Mouse (Mus musculus) CH12.LX (cell line): ENCODE results near the gene Rpl11. TPM values are rescaled to one million over a fixed set of nuclear protein-coding genes. Genes with fewer than 3 reads are reported as not detected.

Source experiments
- DNase-seq: peaks from one replicate; pipeline ENCODE4 v3.0.0-alpha.2; 2013; ENCODE audit errors: extremely low read depth
- H3K27ac ChIP-seq: 2 replicates; pipeline ENCODE4 v1.5.1; 2012; ENCODE audit warnings: low read depth, mild to moderate bottlenecking, control low read depth, moderate library complexity; ENCODE audit not compliant: insufficient read depth
- H3K27me3 ChIP-seq: replicated peaks from 2 replicates; pipeline ENCODE3; 2012; ENCODE audit warnings: inconsistent platforms
- H3K36me3 ChIP-seq, 2 experiments: replicated peaks in 1 of 2; 2 replicates each; pipeline versions ENCODE3 to v1.6.1; 2012; ENCODE audit warnings: inconsistent platforms in 1 of 2, low read length in 1 of 2, mild to moderate bottlenecking in 1 of 2, mixed read lengths in 1 of 2, moderate library complexity in 1 of 2; ENCODE audit not compliant: control insufficient read depth in 1 of 2, insufficient read depth in 1 of 2
- H3K4me1 ChIP-seq, 2 experiments: 2 replicates each; pipeline ENCODE4 v1.6.1; 2012; ENCODE audit warnings: inconsistent platforms in 1 of 2, moderate library complexity in 1 of 2; ENCODE audit not compliant: insufficient read depth in 2 of 2, control insufficient read depth in 1 of 2
- H3K4me2 ChIP-seq: 2 replicates; pipeline ENCODE4 v1.6.1; 2012; ENCODE audit warnings: low read depth, mild to moderate bottlenecking, control low read depth; ENCODE audit not compliant: poor library complexity, insufficient read depth, severe bottlenecking
- H3K4me3 ChIP-seq, 3 experiments: fragments of 150-350 bp in 1 of 3; sonication (generic) in 1 of 3; replicated peaks in 1 of 3; 2 replicates each; pipeline versions ENCODE3 to v1.5.1; 2011 to 2012; ENCODE audit warnings: low read depth in 2 of 3, low read length in 2 of 3, mild to moderate bottlenecking in 2 of 3, moderate library complexity in 2 of 3, control low read depth in 1 of 3, improper control_type of control experiment in 1 of 3, inconsistent platforms in 1 of 3, mixed read lengths in 1 of 3; ENCODE audit not compliant: poor library complexity in 1 of 3
- H3K79me2 ChIP-seq: replicated peaks from 2 replicates; pipeline ENCODE4 v1.6.1; 2012; ENCODE audit warnings: mild to moderate bottlenecking, moderate library complexity; ENCODE audit not compliant: control insufficient read depth, poor library complexity, insufficient read depth, severe bottlenecking; ENCODE audit errors: extremely low read depth
- H3K9ac ChIP-seq: 2 replicates; pipeline ENCODE4 v1.6.1; 2012; ENCODE audit warnings: low read depth, mild to moderate bottlenecking, control low read depth, moderate library complexity; ENCODE audit not compliant: insufficient read depth
- H3K9me3 ChIP-seq: replicated peaks from 2 replicates; pipeline ENCODE3; 2012; ENCODE audit warnings: low read length, inconsistent platforms, mixed read lengths
- BHLHE40 ChIP-seq: IDR thresholded peaks from 2 replicates; pipeline ENCODE4 v1.6.1; 2011; ENCODE audit warnings: mild to moderate bottlenecking, low read depth, low read length, improper control_type of control experiment
- CHD2 ChIP-seq: IDR thresholded peaks from 2 replicates; pipeline ENCODE4 v1.6.1; 2011; ENCODE audit warnings: low read length, improper control_type of control experiment
- CTCF ChIP-seq, 2 experiments: IDR thresholded peaks in 1 of 2; conservative IDR thresholded peaks in 1 of 2; 2 replicates each; pipeline ENCODE4 v1.5.1; 2011 to 2012; ENCODE audit warnings: low read depth in 2 of 2, low read length in 2 of 2, improper control_type of control experiment in 1 of 2, inconsistent platforms in 1 of 2, mild to moderate bottlenecking in 1 of 2, moderate library complexity in 1 of 2
- E2F4 ChIP-seq: IDR thresholded peaks from 2 replicates; pipeline ENCODE4 v1.6.1; 2011; ENCODE audit warnings: low read depth, low read length, improper control_type of control experiment; ENCODE audit not compliant: insufficient replicate concordance
- ELF1 ChIP-seq: IDR thresholded peaks from 2 replicates; pipeline ENCODE4 v1.6.1; 2014; ENCODE audit warnings: low read depth, mild to moderate bottlenecking, inconsistent platforms, low read length, improper control_type of control experiment
- ETS1 ChIP-seq: conservative IDR thresholded peaks from 2 replicates; pipeline ENCODE4 v1.6.1; 2012; ENCODE audit warnings: low read depth, mild to moderate bottlenecking, inconsistent platforms, low read length, improper control_type of control experiment, moderate library complexity
- GABPA ChIP-seq: IDR thresholded peaks from 2 replicates; pipeline ENCODE4 v1.6.1; 2012; ENCODE audit warnings: low read depth, low read length, improper control_type of control experiment, inconsistent platforms; ENCODE audit not compliant: insufficient replicate concordance
- HCFC1 ChIP-seq: IDR thresholded peaks from 2 replicates; pipeline ENCODE4 v1.6.1; 2012; ENCODE audit warnings: low read depth, mild to moderate bottlenecking, inconsistent platforms, low read length, improper control_type of control experiment
- KAT2A ChIP-seq: IDR thresholded peaks from 2 replicates; pipeline ENCODE4 v1.6.1; 2012; ENCODE audit warnings: low read length, improper control_type of control experiment, inconsistent platforms; ENCODE audit not compliant: insufficient replicate concordance
- MYC ChIP-seq: IDR thresholded peaks from 2 replicates; pipeline ENCODE4 v1.6.1; 2011; ENCODE audit warnings: low read depth, mild to moderate bottlenecking, improper control_type of control experiment, low read length
- NELFE ChIP-seq: IDR thresholded peaks from 2 replicates; pipeline ENCODE4 v1.6.1; 2011; ENCODE audit warnings: low read depth, low read length, improper control_type of control experiment
- NRF1 ChIP-seq: IDR thresholded peaks from 2 replicates; pipeline ENCODE4 v1.6.1; 2014; ENCODE audit warnings: low read depth, mild to moderate bottlenecking, inconsistent platforms, low read length, improper control_type of control experiment, moderate library complexity
- RAD21 ChIP-seq: IDR thresholded peaks from 2 replicates; pipeline ENCODE4 v1.6.1; 2011; ENCODE audit warnings: low read depth, mild to moderate bottlenecking, low read length, improper control_type of control experiment, moderate library complexity
- RCOR1 ChIP-seq: conservative IDR thresholded peaks from 2 replicates; pipeline ENCODE4 v1.6.1; 2012; ENCODE audit warnings: low read depth, mild to moderate bottlenecking, inconsistent platforms, low read length, improper control_type of control experiment
- TBP ChIP-seq: conservative IDR thresholded peaks from 2 replicates; pipeline ENCODE4 v1.6.1; 2011; ENCODE audit warnings: low read depth, low read length, improper control_type of control experiment
- ZC3H11A ChIP-seq: IDR thresholded peaks from 2 replicates; pipeline ENCODE4 v1.6.1; 2012; ENCODE audit warnings: low read depth, mild to moderate bottlenecking, inconsistent platforms, low read length, improper control_type of control experiment
- ZKSCAN1 ChIP-seq: IDR thresholded peaks from 2 replicates; pipeline ENCODE4 v1.6.1; 2012; ENCODE audit warnings: low read depth, inconsistent platforms, low read length, improper control_type of control experiment, borderline replicate concordance
- ZNF384 ChIP-seq: IDR thresholded peaks from 2 replicates; pipeline ENCODE4 v1.6.1; 2012; ENCODE audit warnings: low read depth, low read length, improper control_type of control experiment, inconsistent platforms
- dilution Hi-C: fragments of 300-500 bp; cut with MboI; formaldehyde crosslinking; loops from 2 replicates; pipeline ENCODE4 v1.14.3; 2020; ENCODE audit warnings: low sequenced_read_pairs; ENCODE audit not compliant: extremely low pct_unique_long_range_greater_than_20kb, extremely low pct_ligation_motif_present
- in situ Hi-C: fragments of 300-500 bp; cut with MboI; formaldehyde crosslinking; loops from 3 replicates; pipeline ENCODE4 v1.14.3; 2019; ENCODE audit warnings: low sequenced_read_pairs, low pct_ligation_motif_present, low pct_unique_long_range_greater_than_20kb, mixed read lengths
- polyA plus RNA-seq: library from polyadenylated mRNA; unstranded; fragments of >175 nt; gene quantifications from 2 replicates; pipeline ENCODE4 v1.2.1, GENCODE M21; 2012; ENCODE audit warnings: low read depth; ENCODE audit not compliant: insufficient read length
- total RNA-seq, 2 experiments: library from RNA; depleted of rRNA; stranded (reverse); fragments of 300-350 nt in 1 of 2; fragments of >200 nt in 1 of 2; gene quantifications; 2 replicates each; pipeline ENCODE4 v1.2.3; 2012 to 2014

Gene Rpl11
- total and polyA plus RNA-seq, 3 experiments = 1,170 to 2,513 (median 1,661) TPM

- Histone ChIP-seq H3K4me3 (no peak overlapping the region), H3K27me3 (peaks cover 18% of the 10 kb centered on the region), H3K27ac (no peak overlapping the region), H3K79me2 (peaks cover under 1% of the 10 kb centered on the region; the same call in 1 of the 2 replicates), H3K9ac (no peak overlapping the region), H3K36me3 (no peaks in the 10 kb centered on the region), H3K4me2 (no peak overlapping the region), H3K4me1 (peaks cover 0 to 9% of the 10 kb centered on the region in 2 experiments; a peak in 2 of 4 replicates), H3K9me3 (no peaks in the 10 kb centered on the region)
- no peak for DNase-seq
- dilution Hi-C loops = no loop called here
- in situ Hi-C loops = no loop called here
- no peak for TF ChIP-seq TBP
- TF ChIP-seq BHLHE40 = no peak
- no peak for TF ChIP-seq CHD2
- no peak for TF ChIP-seq NRF1
- TF ChIP-seq RAD21 = no peak
- TF ChIP-seq ZNF384 = no peak
- no peak for TF ChIP-seq HCFC1
- TF ChIP-seq ZKSCAN1 = no peak
- TF ChIP-seq NELFE = no peak
- TF ChIP-seq MYC = no peak
- no peak for TF ChIP-seq KAT2A
- TF ChIP-seq GABPA = no peak
Measured at GRCm38 (mm10) chr4:136057916-136058315, 4.7 kb upstream of the Rpl11 start.

- Histone ChIP-seq H3K79me2 (peaks cover 19% of the 10 kb centered on the region), H3K9me3 (no peaks in the 10 kb centered on the region), H3K4me1 (peaks cover 0 to 9% of the 10 kb centered on the region in 2 experiments; a peak in 2 of 4 replicates), H3K27ac (no peak overlapping the region), H3K36me3 (peaks cover 13 to 14% of the 10 kb centered on the region in 2 experiments), H3K27me3 (peaks cover 5% of the 10 kb centered on the region), H3K4me3 (no peak overlapping the region), H3K9ac (no peak overlapping the region), H3K4me2 (no peak overlapping the region)
- dilution Hi-C loops (no loop called here), in situ Hi-C loops (no loop called here)
- DNase-seq = no peak
- no peak for TF ChIP-seq ELF1
- TF ChIP-seq TBP = no peak
- TF ChIP-seq ZNF384 = no peak
- no peak for TF ChIP-seq ETS1
- no peak for TF ChIP-seq ZKSCAN1
- TF ChIP-seq RCOR1 = no peak
- TF ChIP-seq E2F4 = no peak
- TF ChIP-seq BHLHE40 = no peak
- TF ChIP-seq CTCF (conservative IDR thresholded peaks at IDR 0.05 in 1 of 2, IDR thresholded peaks at IDR 0.05 in 1 of 2; ENCODE audit: low read depth in 2 of 2, low read length in 2 of 2) = no peak
- no peak for TF ChIP-seq ZC3H11A
- no peak for TF ChIP-seq NRF1
Measured at GRCm38 (mm10) chr4:136056030-136056429, 2.8 kb upstream of the Rpl11 start.
